Mouse (Mus musculus) B cell, adult 2 months (primary cell): ENCODE results near the gene 1700074P13Rik.
A peak's percentile ranks its signal among the peaks of the same experiment; 100 is the strongest.
"Not testable (repeated sequence)": the region's sequence is repeated elsewhere in the genome, so short reads cannot be mapped to it uniquely, and the experiment has no call there.

ENCODE experiments used
- DNase-seq, 2 experiments: peaks; one replicate each; pipeline ENCODE4 v3.0.0; 2022

The 1700074P13Rik gene

DNA sequence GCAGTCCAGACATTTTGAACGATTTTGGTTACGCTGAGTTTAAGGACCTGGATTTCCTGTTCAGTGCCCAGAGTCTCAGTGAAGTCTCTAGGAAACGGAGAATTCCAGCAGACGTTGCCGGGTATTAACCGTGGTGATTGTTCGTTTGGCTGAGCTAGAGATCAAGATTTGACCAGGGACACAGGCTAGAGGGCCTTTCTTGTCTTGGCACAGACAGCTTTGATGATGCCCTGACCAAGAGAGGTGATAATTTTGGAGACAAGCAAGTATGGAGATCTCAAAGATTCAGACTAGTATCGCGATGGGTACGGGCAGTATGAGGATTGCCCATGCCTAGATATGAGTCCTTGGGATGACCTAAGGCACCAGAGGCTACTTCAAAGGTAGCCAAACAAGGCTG, at the start of gene 1700074P13Rik:
1700074P13Rik (minus strand) TSS at position 101 of the 400 bp plus-strand sequence.
- DNase-seq, result no peak

DNA sequence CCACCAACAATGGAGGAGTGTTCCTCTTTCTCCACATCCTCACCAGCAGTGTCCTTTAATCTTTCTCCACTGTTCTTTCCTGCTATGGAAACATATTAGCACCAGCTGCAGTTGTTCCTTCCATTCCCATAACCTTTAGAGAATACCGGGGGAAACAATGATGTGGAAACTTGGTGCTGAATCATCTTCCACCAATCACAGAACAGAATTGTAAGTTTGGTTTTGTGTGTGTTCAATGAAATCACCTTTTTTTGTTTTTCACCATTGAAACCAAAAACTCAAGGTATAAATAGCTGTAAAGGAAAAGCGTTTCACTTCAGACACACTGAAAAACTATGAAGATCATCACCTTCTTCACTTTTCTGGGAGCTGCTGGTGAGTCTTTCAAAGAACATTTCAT, 24.1 kb upstream of the 1700074P13Rik start, which contains the start of gene 1810009J06Rik:
1810009J06Rik (plus strand) TSS at position 301 of the 400 bp plus-strand sequence.
- not testable (repeated sequence) for DNase-seq

GRCm38 (mm10) chr6:40953716-40954115, 13.4 kb upstream of the 1700074P13Rik start:
- DNase-seq, result no peak

GRCm38 (mm10) chr6:40951770-40952169, 11.4 kb upstream of the 1700074P13Rik start, which contains the start of gene Gm4744:
TSS of gene Gm4744 (minus strand) at chr6:40951870.
- DNase-seq, result no peak

DNA sequence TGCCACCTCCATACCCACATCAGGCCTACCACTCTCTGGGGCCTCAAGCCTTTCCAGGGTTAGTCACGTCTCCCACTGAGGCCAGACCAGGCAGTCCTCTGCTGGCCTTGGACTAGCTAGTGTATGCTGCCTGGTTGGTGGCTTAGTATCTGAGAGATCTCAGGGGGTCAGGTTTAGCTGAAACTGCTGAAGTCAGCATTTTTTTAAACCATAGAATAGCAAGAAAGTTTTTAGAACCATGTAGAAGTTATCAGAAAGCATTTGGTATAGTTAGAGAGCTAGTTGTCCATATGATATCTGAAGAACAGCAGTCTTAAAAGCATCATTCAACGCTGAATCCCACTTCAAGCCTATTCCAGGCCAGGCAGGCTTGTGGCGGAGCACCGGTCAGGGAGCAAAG, 20.4 kb downstream of the 1700074P13Rik start:
- DNase-seq, result no peak

DNA sequence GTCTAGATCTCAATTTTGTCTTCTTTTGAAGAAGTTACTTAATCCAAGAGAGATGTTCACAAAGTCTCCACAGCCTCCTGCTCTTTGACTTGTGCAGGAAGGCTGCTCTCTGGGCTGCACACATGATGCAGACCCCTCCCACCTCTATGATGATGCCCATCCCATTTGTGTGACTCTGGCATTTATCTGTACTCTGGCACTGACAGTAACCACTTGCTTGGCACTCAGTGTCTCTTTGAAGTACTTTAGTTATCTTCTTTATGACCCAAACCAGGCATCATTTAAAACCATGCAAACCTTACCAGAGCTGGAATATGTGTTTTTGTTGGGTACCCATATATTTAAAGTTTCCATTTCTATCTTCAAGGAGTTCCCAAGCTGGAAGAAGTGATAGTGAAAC, 40.1 kb downstream of the 1700074P13Rik start, which contains the start of gene Prss58:
Prss58 (minus strand) TSS at position 101 of the 400 bp plus-strand sequence.
- DNase-seq, result no peak

GRCm38 (mm10) chr6:40894716-40895115, 45.6 kb downstream of the 1700074P13Rik start:
- DNase-seq, result no peak

DNA sequence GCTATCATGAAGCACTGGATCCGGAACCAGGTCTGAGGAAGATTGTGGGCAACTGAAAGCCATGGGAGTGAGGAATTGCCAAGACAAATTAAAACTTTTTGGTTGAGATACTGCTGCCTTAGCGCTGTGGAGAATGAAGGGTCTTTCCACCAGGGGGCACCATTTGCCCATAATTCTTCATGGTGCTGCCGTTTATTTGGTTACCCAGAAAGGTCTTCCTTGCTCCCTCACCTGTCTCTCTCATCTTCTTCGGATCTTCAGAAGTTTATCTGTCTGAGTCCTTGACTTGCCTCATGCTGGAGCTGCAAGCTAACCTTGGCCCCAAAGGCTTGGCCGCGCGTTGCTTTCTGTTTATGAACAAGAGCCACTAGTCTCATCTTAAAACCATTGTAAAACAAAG, 46.8 kb downstream of the 1700074P13Rik start:
- peak; percentile 84 for DNase-seq

GRCm38 (mm10) chr6:40891754-40892153, 48.6 kb downstream of the 1700074P13Rik start:
- no peak for DNase-seq

- no peak for DNase-seq
Measured at GRCm38 (mm10) chr6:40890973-40891372, 49.4 kb downstream of the 1700074P13Rik start.

DNA sequence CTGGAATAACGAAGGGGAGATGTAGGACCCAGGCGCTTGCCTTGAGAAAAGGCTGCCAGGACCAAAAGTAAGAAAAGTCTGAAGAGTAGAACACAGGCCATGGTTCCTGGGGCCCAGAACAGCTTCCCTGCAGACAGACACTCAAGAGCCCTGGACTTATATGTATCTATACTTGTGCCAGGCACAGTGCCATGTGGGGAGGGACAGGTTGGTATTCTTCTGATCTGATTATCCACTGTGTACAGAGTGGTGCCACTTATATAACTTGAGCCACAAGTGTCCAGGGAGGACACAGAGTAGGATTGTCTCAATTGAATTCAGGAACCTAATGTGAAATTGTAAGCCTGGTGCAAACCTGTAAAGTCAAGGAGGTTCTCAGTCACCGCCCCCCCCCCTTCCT, 53.0 kb downstream of the 1700074P13Rik start, which contains the start of gene Moxd2:
Moxd2 (minus strand) TSS at position 101 of the 400 bp plus-strand sequence.
- no peak for DNase-seq
